Mouse (Mus musculus) lung, adult 2 months (tissue): Measurements from ENCODE around the gene E330034G19Rik.
A peak's percentile ranks its signal among the peaks of the same experiment; 100 is the strongest.

ENCODE experiments used
- CTCF ChIP-seq: fragments of 200-500 bp; IDR thresholded peaks from 2 replicates; pipeline ENCODE4 v1.5.1; 2011; ENCODE audit warnings: mild to moderate bottlenecking, low read length, control low read depth; ENCODE audit not compliant: insufficient read depth
- POLR2A ChIP-seq: fragments of 200-500 bp; IDR thresholded peaks from 2 replicates; pipeline ENCODE4 v1.6.1; 2011; ENCODE audit warnings: low read depth, mild to moderate bottlenecking, control low read depth, low read length, borderline replicate concordance; ENCODE audit errors: extremely low read depth

DNA sequence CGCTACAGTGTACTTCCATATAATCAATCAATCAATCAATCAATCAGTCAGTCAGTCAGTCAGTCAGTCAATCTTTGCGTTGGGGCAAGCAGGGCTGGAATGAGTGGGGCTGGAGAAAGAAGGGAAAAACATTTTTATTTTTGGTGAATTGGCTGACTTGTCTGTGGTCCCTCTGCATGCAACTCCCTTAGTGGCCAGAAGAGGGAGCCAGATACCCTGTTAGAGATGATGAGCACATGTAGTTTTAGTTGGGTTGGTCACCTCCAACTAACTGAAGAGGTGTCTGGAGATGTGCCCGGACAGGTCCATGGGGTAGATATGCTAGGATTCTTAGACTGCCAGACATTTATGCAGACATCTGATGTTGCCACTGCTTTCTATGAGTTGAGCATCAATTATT is 18.1 kb downstream of the E330034G19Rik start:
- TF ChIP-seq POLR2A (no peak), CTCF (peak; percentile 50; the same call in 1 of the 2 replicates)
